Mouse (Mus musculus) forelimb bud, embryonic 11.5 days (tissue): Measurements from ENCODE around the gene Sat1.

Experiments used
- DNase-seq: peaks from one replicate; pipeline ENCODE4 v3.0.0-alpha.2; 2012; ENCODE audit warnings: low read depth, low spot score

The Sat1 gene

DNA sequence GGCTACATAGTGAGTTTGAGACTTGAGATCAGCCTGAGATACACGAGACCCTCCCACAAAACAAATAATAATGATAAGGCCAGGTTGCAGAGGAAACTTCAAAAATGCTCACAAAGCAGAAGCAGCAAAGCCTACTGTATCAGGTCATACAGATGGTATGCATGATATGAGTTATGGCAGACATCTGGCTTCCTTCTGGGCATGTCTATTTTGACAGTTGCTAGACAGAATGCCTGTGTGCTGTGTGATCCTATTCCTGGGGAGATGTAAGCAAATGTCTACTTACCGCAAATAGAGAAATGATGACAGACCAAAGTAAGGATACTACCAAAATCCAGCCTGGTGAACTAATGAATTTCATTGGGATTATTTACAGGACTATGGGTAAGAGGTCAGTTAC is 49.9 kb downstream of the Sat1 start:
- DNase-seq = no peak

GRCm38 (mm10) chrX:155163553-155163952 is 52.7 kb downstream of the Sat1 start:
- DNase-seq = no peak
